Mouse (Mus musculus): ENCODE results near the gene Ereg. TPM values are rescaled to one million over a fixed set of nuclear protein-coding genes. Genes with fewer than 3 reads are reported as not detected.

Gene Ereg
- under 1 TPM in 2 of 4 experiments, not detected in 2; 0.09 to 0.17 TPM for total RNA-seq (2022)

DNA sequence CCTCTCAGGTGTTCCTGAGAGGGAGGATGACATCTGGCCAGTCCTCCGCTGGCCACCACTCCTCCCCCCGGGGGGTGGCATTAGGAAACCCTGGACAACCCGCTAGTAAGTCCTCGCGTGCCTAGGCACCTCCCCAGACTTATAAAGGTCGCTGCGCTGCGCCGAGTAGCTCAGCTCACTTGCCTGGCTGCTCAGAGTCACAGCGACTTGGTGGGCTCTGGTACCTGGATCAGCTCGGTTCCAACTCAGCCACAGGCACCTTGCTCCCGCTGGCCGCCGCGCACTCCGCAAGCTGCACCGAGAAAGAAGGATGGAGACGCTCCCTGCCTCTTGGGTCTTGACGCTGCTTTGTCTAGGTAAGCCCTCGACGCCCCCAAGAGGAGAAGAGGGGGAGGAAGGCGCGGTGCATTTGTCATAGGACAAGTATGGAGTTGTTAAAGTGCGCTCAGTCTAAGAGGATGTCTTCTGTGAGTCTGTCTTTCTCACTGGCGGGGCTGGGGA, at the start of gene Ereg:
Gene Ereg, plus strand, starts transcription at position 173 of the 501 bp plus-strand sequence.
- DNase-seq: no peak

DNA sequence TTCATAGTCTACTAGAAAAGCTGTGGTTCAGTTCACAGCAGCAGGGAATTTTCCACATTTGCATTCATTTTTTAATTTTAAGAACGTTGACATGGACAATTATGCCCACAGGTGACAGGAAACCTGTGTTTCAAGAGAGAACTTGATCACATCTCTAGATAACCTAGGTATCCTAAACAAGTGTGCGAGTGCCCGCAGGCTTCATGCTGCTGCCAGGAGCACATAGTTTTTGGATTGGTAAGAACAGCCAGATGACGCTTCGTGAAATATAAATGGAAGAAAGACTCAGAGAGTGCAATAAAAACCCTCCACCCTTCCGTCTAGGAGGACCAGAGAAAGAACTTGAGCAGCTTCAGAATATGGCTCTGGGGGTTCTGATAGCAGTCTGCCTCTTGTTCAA, 47.3 kb upstream of the Ereg start, which contains the start of gene Epgn:
Gene Epgn, plus strand, starts transcription at position 301 of the 400 bp plus-strand sequence.
- DNase-seq: no peak

DNA sequence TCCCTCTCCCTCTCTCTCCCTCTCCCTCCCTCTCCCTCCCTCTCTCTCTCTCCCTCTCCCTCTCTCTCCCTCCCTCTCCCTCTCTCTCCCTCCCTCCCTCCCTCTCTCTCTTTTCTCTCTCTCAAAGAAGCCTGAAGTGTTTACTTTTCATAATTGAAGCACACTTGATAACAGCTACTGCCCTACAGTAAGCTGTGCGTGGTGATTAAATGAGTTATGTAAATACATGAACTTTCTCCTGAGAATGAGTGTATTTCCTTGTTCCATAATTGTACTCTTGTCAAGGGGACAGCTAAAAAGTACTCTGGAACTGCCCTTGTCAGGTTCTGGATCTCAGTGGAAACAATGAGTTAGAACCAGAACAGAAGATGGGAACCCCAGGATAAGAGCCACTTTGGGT, 46.6 kb upstream of the Ereg start:
- no peak for DNase-seq

DNA sequence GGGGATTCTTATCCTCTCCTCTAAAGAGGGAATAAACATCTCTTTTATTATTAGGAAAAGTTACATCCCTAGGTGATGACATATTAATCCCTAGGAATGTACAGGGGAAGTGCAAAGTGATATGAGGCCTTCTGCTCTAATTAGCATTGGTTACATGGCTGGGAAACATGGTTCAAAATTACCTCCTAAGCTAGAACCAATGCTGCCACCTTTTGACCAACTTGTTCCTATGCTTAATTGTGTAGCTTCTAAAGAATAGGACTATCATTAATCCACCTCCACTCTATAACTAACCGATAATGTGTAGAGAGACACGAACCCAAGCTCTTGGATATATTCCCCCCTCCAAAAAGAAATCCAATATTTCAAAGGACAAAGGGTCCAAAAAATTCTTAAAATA, 43.8 kb upstream of the Ereg start:
- DNase-seq: no peak

DNA sequence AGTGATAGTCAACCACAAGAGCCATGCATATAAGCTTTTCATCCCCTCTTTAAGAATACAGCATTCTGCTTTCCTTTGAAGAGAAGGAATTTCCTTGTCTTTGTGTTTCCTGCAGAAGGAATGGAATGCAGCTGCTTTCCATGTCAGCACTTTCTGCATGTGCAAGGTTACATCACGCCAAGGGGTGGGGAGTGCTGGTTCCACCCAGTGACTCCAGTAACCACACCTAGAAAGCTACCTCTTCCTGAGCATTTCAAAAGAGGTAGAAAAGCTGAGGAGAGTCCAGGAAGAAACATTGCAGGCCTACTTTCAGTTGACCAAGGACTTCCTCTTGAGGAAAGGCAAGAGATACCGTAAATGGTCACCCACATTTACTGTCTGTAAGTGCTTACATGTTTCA, 39.1 kb upstream of the Ereg start:
- DNase-seq: no peak

DNA sequence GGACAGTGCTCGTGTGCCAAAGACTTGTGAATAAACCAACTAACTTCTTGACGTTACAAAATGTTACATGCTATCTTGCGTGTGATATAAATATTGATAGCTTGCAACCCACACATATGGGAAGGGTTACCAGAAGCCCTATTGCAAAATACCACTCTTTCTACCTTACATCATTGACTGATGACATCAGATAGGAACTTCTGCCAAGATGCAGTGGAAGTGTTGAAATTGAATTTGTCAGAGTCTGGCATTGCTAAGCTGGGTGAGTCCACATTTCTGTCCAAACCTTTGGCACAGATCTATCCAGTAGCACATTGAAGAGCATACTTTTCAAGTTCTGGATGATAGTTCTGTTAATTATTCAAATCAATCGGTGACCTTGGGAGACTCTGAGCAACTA, 37.8 kb upstream of the Ereg start:
- peak; percentile 12 for DNase-seq

DNA sequence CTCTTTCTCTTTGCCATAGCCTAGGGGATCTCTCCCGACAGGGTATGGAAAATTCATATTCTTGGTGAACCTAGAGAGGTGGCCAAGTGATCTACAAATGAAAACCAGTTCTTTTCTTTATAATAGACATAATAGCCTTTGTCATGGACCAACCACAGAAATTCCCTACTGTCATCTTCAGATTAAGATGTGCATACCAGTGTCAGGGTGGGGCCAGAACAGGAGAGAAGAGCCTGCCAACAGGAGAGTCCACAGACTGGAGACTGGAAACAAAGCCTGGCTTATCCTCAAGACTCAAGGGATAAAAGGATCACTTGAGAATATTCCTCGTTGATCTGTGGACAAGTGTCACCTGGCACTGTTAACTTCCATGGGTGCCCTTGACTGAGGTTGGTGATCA, 36.7 kb upstream of the Ereg start:
- DNase-seq: no peak

DNA sequence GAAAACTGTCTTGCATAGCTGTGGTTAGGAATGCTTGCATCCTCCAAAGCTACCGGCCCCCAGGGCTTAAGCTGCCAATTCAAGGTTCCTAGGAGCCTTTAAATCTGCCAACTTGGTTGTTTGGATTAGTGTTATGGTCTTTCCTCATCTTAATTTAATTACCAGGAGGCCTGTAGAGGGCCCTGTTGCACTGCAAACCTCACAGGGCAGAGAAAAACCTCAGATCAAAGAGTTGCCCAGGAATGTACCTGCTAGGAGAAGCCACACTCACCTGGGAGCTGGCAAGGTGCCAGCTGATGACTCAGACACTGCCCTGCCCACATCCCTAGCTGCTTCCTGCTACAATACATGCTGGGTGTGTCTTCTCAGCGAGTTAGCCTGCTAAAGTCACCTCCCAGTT, 35.9 kb upstream of the Ereg start:
- DNase-seq: no peak

DNA sequence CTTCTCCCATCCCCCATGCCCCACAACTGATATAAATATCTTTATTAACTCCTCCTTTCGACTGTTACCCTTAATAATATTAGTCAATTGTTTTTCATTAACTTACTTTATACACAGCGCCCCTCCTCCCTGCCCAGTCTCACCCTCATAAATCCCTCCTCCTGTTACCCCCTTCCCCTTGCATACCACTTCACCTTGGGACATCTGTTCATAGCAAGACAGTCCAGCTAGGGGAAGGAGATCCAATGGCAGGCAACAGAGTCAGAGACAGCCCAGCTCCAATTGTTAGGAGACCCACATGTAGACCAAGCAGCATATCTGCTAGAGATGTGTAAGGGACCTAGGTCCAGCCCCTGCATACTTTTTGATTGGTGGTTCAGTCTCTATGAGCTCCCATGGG, 35.5 kb upstream of the Ereg start:
- DNase-seq: no peak

DNA sequence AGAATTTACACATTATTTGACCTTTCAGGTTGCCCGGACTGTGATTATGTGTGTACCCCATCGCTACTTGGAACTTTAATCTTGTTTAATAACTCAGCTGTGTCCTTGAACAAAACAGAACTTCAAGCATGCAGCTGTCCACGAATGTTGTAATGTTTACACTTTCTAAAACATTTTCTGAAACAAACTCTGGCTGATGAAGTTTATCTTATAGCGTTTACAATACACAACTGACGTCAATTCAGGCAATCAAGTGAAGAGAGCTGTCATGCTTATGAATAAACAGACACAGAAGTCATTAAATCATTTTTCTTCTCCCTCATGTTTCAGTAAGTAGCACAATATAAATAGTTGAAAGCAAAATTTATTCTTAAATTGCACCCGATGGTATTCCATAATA, 26.4 kb upstream of the Ereg start:
- DNase-seq: no peak

DNA sequence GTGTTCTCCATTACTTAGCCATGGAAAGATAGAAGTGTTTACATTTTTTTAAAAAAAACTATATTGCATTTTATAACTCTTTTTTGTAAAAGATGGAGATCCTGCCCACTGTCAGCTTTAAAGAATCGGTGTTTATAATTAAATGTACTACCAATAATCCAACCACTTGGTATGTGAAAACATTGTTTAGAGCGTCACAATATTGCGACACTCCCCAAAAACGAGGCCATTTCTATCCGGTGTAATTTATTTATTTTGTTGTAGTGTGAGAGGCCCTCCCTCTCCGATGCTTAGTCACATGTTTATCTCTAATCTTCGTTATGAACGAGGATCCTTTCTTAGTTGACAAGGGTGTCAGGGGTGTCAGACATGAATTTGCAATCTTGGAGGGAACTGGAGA, 26.0 kb upstream of the Ereg start:
- DNase-seq: no peak

DNA sequence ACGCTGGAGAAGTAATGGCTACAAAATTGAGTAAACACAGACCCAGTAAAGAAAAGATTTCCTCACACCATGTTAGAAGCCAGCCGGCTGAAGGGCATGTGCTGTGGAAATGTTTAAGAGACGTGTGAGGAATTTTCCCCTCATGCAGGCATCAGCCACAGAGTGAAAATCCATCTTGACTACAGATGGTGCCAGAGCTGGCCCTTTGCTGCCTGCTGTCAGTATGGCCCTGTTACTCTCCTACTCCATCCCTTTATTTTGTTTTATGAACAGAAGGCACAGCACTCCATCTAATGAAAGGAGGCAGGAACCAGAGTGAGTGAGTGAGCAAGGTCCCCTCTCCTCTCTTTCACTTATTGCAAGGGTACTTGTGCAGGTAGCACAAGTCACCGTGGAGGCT, 2.1 kb upstream of the Ereg start:
- no peak for DNase-seq

DNA sequence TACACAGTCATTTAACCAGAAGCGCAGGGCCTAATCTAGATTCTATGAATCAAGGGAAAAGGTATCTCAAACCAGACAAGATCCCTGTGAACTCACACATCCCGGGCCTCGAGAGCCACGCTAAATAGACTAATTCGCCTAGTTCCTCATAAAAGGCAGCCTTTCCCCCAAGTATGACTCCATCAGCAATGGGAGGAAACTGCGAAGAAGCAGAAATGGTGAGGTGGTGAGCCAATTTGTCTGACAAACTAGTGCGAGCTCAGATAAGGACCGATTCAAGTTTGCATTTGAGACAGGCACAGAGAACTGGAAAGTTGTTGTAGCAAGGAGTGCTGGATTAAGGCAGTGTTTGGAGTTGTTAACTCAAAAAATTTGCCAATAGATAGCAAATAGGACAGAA, 796 bp upstream of the Ereg start:
- no peak for DNase-seq

DNA sequence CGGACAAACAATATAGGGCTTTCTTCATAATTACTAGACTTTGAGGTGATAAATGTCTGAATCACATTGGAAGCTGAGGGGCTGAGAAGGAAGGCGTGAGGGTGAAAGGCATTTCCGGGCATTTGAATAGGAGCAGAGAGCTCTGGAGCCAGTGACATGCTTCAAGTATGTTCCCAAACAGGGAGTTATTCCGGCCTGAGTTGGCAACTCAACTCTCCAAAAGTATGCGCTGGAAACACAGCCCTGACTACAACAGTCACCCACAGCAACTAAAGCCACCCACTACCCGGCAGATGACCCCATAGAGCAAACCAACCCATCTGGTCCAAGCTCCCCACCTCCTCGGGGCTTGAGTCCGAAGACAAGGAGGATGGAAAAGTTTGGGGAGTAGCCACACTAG, 396 bp upstream of the Ereg start:
- no peak for DNase-seq

DNA sequence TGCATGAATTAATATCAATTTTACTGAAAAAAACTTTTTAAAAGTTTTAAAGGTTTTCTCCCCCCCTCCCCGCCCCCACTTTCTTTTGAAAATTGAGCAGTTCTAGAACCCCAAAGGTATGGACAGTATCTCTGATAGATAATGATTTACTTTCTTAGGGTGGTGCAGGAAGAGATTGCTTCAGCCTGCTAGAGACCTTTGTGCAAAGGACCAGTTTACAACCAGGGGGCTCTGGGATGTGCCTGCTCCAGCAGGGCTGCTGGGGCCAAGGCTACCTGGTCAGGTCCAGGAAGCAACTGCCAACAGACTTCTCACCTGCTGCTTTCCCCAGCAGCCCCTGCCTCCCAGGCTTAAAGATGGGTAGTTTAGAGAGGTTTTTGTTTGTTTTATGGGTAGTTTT, 599 bp downstream of the Ereg start:
- DNase-seq: no peak

DNA sequence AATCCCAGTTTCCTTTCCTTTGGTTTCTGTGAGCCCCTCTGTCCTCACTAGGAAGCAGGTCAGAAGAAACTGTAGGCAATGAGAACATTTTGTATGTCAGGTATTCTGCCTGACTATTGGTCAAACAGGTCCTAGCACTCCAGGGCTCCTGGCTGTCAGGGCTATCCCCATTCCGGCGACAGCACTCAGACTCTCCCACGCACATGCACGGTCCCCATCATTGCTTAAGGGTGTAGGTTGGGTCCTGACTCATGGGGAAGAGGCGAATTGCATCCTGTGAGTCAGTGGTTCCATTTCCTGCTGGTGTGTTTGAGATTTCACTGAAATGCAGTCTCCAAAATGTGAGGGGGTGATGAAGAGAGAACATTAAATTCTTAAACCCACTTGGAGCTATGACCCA, 8.6 kb downstream of the Ereg start:
- DNase-seq: no peak

DNA sequence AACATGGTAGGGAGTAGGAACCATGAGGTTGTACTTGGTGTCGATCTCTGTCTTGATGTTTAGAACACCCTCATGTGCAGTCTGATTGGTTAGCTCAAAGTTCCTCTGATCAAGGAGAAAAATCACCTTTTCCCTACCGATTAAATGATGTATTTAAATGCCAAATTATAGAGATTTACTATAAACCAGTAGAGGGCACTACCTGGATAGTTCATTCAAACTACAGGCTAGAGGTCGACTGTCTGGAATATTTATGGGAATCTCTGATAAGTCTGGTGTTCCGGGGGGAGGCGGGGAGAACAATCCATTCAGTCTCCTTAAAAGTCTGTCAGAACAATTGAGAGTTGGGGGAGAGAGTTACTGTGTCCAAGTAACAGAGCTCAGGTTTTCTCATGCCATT, 10.9 kb downstream of the Ereg start:
- DNase-seq: no peak

DNA sequence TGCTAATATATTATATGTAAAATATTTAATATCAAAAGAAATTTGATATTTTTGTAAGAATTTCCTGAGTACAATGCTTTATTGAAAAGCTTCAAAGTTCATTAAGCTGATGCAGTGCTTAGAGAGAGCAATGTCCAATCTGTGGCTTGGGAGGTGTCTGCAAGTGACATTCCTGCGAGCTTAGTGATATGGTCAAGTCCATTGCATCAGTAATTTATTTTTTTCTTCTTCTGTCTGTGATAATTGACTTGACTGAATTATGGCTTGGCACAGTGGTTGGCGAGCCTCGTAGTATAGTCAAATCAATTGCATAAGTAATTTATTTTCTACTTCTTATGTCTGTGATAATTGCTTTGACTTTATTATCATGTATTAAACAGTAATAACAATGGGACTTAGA, 15.9 kb downstream of the Ereg start:
- DNase-seq: no peak

DNA sequence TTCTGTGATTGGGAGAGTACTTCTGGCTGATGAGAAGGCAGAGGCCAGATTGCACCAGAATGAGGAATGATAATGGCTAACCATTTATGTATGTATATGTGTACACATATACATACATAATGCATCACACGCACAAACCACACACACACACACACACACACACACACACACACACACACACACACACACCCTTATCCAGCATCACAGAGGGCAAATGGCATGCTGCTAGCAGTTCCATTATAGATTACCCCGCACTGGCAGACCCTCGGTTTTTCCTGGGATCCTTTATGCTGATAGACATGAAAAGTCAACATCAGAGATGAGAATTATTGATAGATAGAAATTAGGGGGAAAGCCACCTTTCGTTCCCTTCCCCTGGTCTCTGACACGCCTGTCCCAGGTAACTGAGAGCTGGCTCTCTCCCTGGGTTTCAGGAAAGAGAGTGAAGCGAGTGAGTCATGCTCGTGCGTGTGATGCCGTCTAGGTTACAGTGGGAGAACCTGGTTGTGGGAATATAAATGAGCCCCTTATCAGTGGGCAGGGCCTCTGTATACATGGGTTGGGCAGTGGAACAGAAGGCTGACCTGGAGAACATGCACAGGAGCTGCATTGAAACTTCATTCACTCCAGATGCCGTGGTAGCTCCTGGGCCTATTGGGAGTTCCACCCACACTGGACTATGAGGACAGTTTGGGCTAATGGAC, 23.6 kb downstream of the Ereg start:
- no peak for DNase-seq

DNA sequence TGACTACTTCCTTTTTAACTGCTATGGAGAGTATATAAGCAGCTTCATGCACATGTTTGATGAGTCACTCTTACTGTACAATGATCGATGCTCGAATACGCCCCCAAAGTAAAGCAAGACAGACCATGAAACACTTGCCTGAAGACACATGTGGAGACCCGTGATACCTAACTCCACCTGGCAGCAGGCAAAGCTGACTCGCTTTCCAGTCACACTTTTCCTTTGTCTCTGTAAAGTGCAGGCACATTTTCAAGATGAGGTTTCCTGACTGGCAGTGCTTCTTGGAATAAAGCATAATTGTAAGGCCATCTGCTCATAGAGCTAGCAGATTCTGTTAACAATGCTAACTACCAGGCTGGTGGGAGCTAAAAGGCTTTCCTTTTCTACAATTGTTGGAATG, 27.3 kb downstream of the Ereg start:
- no peak for DNase-seq

DNA sequence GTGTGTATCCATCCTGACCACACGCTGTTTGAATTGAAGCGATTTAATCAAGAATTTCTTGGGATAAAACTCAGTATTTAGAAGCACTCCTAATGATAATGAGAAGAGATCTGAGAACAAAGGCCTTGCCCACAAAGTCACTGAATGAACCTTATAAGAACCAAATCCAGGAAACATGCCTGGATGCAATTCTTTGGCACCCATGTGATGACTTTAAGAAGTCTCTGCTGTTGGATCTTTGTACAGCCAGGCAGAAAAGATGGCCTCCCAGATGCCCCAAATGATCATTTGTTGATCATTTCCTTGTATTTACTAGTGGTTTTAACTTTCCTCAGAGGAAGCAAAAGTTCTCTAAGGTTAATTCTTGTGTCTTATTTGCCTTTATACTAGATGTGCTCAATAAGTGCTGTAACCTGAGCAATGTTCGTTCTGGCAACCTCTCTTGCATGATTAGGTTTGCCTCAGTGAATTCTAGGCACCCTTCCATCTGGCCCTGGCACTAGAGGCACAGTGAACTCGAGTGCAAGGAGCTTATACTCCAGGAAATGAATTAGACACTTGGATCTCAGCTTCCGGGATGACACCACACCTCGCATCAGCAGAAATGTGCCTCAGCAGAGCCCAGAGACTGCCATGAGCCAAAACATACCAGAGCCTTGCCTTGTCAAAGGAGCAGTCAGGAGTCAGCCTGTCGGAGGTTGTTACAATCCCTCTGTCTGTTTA, 29.7 kb downstream of the Ereg start:
- no peak for DNase-seq

DNA sequence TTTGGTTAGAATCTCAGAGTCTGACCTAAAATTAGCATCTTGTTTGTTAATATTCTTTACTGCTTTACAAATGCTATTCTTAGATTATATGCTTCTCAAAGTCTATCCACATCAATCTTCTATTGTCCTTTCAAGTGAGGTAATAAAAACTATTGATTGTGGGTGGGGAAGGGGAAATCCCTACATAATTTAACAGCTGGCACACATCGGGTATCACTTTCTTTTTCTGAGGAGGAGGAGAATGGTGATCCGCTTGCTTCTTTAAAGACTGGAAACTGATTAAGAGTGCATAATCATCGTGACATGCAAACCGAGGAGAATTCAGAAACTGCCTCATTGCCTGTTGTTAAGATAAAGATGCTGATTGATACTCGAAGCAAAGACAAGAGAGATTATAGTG, 31.8 kb downstream of the Ereg start:
- DNase-seq: no peak

DNA sequence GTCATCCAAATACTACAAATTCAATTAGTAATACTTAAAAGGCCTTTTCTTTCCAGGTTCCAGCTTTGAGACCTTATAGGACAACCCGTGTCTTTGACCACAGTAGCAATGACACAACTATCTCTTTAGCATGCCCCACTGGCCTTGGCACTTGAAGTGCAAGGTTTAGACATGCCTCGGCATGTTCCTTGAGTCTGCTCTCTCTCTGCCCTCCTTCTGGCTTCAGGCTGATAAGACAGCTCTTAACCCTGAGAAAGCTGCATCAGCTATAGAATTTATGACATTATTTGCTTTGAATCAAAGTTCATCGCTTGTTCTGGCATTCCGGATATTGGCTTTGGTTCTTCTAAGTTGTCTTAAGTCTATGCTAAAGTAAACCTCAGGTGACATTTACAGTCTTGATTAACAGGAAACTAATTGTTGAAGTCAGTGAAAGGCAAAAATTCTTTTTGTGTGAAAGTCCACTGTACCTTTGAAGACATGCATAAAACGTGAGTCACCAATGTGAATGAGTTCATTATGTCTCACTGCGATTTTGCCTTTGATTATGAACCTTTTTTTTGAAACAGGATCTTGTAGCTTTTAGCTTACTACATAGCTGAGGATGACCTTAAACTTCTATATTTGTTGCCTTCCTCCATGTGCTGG, 35.7 kb downstream of the Ereg start:
- DNase-seq: no peak

DNA sequence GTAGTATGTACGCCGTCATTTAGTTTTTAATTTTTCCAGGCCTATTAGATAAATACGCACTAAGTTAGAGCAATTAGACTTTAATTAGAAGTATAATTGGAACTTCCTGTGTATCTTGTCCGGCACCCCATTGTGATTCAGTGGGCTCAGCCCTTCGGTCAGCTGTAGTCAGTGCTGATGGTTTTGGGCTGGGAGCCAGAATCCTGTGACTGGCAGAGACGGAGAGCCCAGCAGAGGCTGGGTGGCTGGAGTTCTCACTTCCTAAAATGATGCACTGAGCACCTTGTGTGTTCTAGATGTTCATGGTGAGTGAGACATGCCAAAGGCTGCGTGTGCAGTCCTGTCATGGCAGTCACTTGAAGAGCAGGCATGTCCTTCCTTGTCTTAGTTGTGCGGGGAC, 36.6 kb downstream of the Ereg start:
- no peak for DNase-seq

Data from adrenal gland, adult 8-10 months (tissue).